Mouse (Mus musculus) CD4-positive, CD25-positive, alpha-beta regulatory T cell, adult 9 weeks (primary cell): ENCODE measurements around the gene Gm7361. TPM values are rescaled to one million over a fixed set of nuclear protein-coding genes. Genes with fewer than 3 reads are reported as not detected.

Experiments
- polyA plus RNA-seq: library from polyadenylated mRNA; unstranded; fragments of 100-300 nt; shearing (Covaris generic); gene quantifications from one replicate; pipeline ENCODE4 v1.2.1, GENCODE M21; 2017

Gene Gm7361
- not detected for polyA plus RNA-seq

GRCm38 (mm10) chr5:26257391-26257790 is at the start of gene Gm7361:
Gm7361 (plus strand) TSS chr5:26257691.

Other genes with a start within 250 kb of the Gm7361 start
- gene Gm5862, start 234.8 kb upstream of the Gm7361 start, polyA plus RNA-seq, result not detected
- gene Speer4a, start 218.1 kb upstream of the Gm7361 start, polyA plus RNA-seq, result not detected
- not detected for gene Gm7347, start 199.1 kb upstream of the Gm7361 start, polyA plus RNA-seq
- gene Gm10471, start 168.4 kb upstream of the Gm7361 start, polyA plus RNA-seq, result not detected
- not detected for gene 5031410I06Rik, start 152.3 kb upstream of the Gm7361 start, polyA plus RNA-seq
- gene Gm10220, start 136.3 kb upstream of the Gm7361 start, polyA plus RNA-seq, result not detected